Mouse (Mus musculus) embryonic fibroblast, embryonic 13.5 days (primary cell): ENCODE results near the gene Dcaf15. TPM values are rescaled to one million over a fixed set of nuclear protein-coding genes. Genes with fewer than 3 reads are reported as not detected.

Experiments
- H3K27ac ChIP-seq: 2 replicates; pipeline ENCODE4 v1.5.1; 2012; ENCODE audit warnings: low read length, control low read depth, inconsistent platforms; ENCODE audit not compliant: insufficient read depth
- H3K4me1 ChIP-seq: 2 replicates; pipeline ENCODE4 v1.6.1; 2011; ENCODE audit warnings: low read length; ENCODE audit not compliant: control insufficient read depth, insufficient read depth
- H3K4me3 ChIP-seq: 2 replicates; pipeline ENCODE4 v1.5.1; 2011; ENCODE audit warnings: mild to moderate bottlenecking, control low read depth, low read length; ENCODE audit not compliant: insufficient read depth
- CTCF ChIP-seq: IDR thresholded peaks from 2 replicates; pipeline ENCODE4 v1.5.1; 2011; ENCODE audit warnings: mild to moderate bottlenecking, control low read depth, low read length, moderate library complexity, borderline replicate concordance; ENCODE audit not compliant: insufficient read depth
- POLR2A ChIP-seq: IDR thresholded peaks from 2 replicates; pipeline ENCODE4 v1.6.1; 2011; ENCODE audit warnings: low read depth, mild to moderate bottlenecking, control low read depth, low read length, moderate library complexity
- polyA plus RNA-seq: library from polyadenylated mRNA; stranded (reverse); fragments of >200 nt; gene quantifications from 2 replicates; pipeline ENCODE4 v1.2.4, GENCODE M21; 2011; ENCODE audit warnings: low read depth; ENCODE audit not compliant: missing spikeins, insufficient read length

Gene Dcaf15
- polyA plus RNA-seq, 1 experiment, result 20.4 TPM

DNA sequence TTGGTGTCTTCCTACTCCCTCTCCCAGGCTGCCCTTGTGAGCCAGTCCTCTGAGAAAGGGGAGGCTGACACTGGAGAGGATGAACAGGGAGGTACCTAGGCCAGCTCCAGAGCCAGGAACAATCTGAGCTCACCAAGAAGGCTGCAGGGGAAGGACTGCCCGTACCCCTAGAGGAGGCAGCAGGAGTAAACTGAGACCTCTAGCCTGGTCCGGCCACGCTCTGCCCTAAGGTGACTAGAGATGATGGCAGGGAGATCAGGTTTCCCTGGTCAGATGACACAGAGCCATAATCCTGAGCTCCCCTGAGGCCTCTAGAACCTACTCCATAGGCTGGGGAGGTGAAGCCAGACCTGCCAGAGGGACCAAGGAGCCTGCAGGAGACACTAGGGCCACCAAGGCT is 27.7 kb downstream of the Dcaf15 start:
- H3K4me3 ChIP-seq, result no peak overlapping the region
- TF ChIP-seq POLR2A (no peak), CTCF (no peak)
- H3K4me1 ChIP-seq, result no peaks in the 10 kb centered on the region
- no peak overlapping the region for H3K27ac ChIP-seq

- H3K27ac ChIP-seq, result no peak overlapping the region
- no peaks in the 10 kb centered on the region for H3K4me1 ChIP-seq
- no peak overlapping the region for H3K4me3 ChIP-seq
- no peak for TF ChIP-seq POLR2A
- TF ChIP-seq CTCF, result no peak
Observed at GRCm38 (mm10) chr8:84076412-84076811, 28.2 kb downstream of the Dcaf15 start.

DNA sequence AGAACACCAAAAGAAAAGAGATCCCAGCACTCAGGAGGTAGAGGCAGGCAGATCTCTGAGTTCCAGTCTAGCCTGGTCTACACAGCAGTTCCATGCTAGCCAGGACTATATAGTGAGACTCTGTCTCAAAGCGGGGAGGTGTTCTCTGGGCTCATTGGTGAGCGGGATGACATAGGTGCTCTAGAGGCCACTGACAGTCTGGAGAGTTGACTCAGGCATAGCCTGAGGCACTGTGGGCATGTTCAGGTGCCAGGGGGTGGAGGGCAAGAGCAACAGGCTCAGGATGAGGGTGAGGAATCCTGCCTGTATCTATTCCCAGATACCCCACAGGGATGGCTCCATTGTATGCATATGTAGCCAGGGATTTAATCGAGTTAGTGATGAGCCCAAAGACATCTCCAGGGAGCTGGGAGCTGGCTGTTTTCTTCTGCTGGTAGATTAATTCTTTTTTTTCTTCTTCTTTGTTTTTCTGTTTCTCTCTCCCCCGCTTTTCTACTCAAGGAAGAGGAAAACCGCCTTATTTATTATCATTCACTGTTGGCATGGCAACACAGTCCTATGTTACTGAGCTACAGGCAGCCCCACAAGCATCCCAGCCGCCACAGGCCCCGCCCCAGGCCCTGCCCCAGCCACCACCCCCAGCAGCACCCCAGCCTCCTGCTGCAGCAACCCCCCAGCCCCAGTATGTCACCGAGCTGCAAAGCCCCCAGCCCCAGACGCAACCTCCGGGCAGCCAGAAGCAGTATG is 31.2 kb downstream of the Dcaf15 start:
- Histone ChIP-seq H3K4me3 (no peak overlapping the region), H3K4me1 (peaks cover 11% of the 10 kb centered on the region), H3K27ac (no peak overlapping the region)
- TF ChIP-seq CTCF (no peak), POLR2A (no peak)

- no peak overlapping the region for H3K27ac ChIP-seq
- no peak for TF ChIP-seq POLR2A
- peaks cover 15% of the 10 kb centered on the region for H3K4me1 ChIP-seq
- H3K4me3 ChIP-seq, result no peak overlapping the region
Observed at GRCm38 (mm10) chr8:84072321-84072720, 32.2 kb downstream of the Dcaf15 start.

- peaks cover 15% of the 10 kb centered on the region for H3K4me1 ChIP-seq
- no peak for TF ChIP-seq POLR2A
- TF ChIP-seq CTCF, result no peak
Observed at GRCm38 (mm10) chr8:84071921-84072320, 32.6 kb downstream of the Dcaf15 start.

DNA sequence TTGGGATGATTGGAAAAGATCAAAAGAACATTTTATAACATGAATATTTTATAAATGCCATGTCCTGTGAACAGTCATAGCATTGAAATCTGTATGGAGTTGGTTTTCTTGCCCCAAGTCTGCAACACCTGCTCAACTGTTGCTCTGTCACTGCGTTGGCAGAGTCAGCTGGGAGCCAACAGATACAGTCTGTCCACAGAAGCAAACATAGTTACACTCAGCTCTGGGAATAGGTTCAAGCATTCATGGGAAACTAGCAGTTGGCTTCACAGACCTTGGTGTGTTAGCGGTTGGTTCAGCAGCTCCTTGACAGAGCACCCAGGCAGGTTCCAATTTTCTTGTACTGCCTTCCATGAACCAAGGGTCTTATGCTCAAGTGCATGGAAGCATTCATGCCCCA is 33.9 kb downstream of the Dcaf15 start:
- H3K4me3 ChIP-seq, result no peak overlapping the region
- H3K4me1 ChIP-seq, result peaks cover 15% of the 10 kb centered on the region
- TF ChIP-seq CTCF (no peak), POLR2A (no peak)
- H3K27ac ChIP-seq, result no peak overlapping the region

More at GRCm38 (mm10) chr8:84071921-84072320, 32.6 kb downstream of the Dcaf15 start:
- no peak overlapping the region for H3K27ac ChIP-seq
- no peak overlapping the region for H3K4me3 ChIP-seq

- H3K4me3 ChIP-seq, result no peak overlapping the region
- no peak overlapping the region for H3K27ac ChIP-seq
- no peak for TF ChIP-seq POLR2A
- TF ChIP-seq CTCF, result no peak
- peaks cover 15% of the 10 kb centered on the region for H3K4me1 ChIP-seq
Observed at GRCm38 (mm10) chr8:84070241-84070640, 34.3 kb downstream of the Dcaf15 start.

DNA sequence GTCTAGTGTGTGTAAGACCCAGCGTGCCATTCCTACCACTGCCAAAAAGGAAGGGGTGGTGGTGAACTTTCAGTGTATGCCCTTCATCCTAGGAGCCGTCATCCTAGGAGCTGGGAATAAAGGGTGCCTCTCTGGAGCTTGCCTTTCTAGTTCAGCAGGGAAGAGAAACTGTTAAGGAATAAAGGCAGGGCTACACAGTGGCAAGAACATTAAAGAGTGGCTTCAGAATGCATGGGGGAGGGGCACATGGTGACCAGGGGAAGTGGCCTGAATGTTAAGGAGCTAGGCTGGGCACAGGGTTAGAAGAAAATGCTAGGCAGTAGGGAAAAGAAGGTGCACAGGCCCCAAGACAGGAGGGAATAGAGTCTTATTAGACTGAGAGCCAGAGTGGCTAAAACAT is 34.8 kb downstream of the Dcaf15 start:
- no peak for TF ChIP-seq POLR2A
- peaks cover 15% of the 10 kb centered on the region for H3K4me1 ChIP-seq
- H3K27ac ChIP-seq, result no peak overlapping the region
- H3K4me3 ChIP-seq, result no peak overlapping the region

- TF ChIP-seq POLR2A (no peak), CTCF (no peak)
- H3K27ac ChIP-seq, result no peak overlapping the region
- no peak overlapping the region for H3K4me3 ChIP-seq
- H3K4me1 ChIP-seq, result peaks cover 17% of the 10 kb centered on the region
Observed at GRCm38 (mm10) chr8:84069169-84069568, 35.4 kb downstream of the Dcaf15 start.

DNA sequence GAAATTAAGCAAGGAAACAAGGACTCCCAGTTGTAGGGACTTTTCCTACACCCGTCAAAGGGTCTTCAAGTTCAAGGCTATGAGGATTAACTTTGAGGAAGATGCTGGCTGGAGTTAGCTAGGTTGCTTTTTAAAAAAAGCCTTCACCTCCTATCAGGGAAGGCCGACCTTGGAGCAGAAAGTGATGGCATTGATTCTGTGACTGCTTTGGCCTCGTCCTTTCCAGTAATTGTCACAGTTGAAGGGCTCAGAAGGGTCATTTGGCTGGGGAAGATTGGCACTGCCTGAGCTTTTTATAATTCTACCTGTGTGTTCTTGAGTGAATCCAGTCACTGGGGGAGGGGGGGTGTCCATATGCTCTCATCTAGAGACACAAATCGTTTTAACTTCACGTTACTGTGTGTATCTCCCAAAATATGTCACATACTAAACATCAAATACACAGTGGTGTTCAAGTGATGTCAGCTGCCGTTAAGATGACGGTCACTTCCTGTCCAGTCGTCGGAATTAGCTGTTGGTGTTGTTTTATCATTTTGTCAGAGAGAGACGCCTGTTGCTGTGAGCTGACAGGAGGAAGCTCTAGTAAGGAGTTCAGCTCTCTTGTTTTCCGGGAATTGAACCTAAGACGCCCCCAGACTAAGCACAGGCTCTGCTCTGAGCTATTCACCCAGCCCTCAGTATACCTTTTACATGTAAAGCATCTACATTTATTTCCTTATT is 36.1 kb downstream of the Dcaf15 start:
- peaks cover 24% of the 10 kb centered on the region for H3K4me1 ChIP-seq
- H3K4me3 ChIP-seq, result no peak overlapping the region
- TF ChIP-seq POLR2A (no peak), CTCF (no peak)
- no peak overlapping the region for H3K27ac ChIP-seq
